Mouse (Mus musculus) MEL (cell line): ENCODE results near the gene Cemip. TPM values are rescaled to one million over a fixed set of nuclear protein-coding genes. Genes with fewer than 3 reads are reported as not detected.

Experiments used
- DNase-seq: peaks from one replicate; pipeline ENCODE4 v3.0.0; 2011; ENCODE audit warnings: low read depth, low spot score
- H3K27ac ChIP-seq: 2 replicates; pipeline ENCODE4 v1.5.1; 2012; ENCODE audit warnings: low read depth, mild to moderate bottlenecking, control low read depth, low read length, moderate library complexity; ENCODE audit not compliant: control insufficient read depth
- H3K27me3 ChIP-seq, 2 experiments: fragments of 150-350 bp in 1 of 2; sonication (generic) in 1 of 2; 2 replicates each; pipeline ENCODE4 v1.6.1; 2012; ENCODE audit warnings: low read length in 2 of 2, mild to moderate bottlenecking in 2 of 2, improper control_type of control experiment in 1 of 2, moderate library complexity in 1 of 2; ENCODE audit not compliant: insufficient read depth in 2 of 2, control insufficient read depth in 1 of 2
- H3K36me3 ChIP-seq, 2 experiments: 2 replicates each; pipeline ENCODE4 v1.6.1; 2012 to 2014; ENCODE audit warnings: low read length in 2 of 2, improper control_type of control experiment in 1 of 2, inconsistent platforms in 1 of 2, mild to moderate bottlenecking in 1 of 2; ENCODE audit not compliant: insufficient read depth in 2 of 2, control insufficient read depth in 1 of 2
- H3K4me1 ChIP-seq, 2 experiments: fragments of 150-350 bp in 1 of 2; sonication (generic) in 1 of 2; 2 replicates each; pipeline ENCODE4 v1.6.1; 2012; ENCODE audit warnings: low read length in 2 of 2, improper control_type of control experiment in 1 of 2, mild to moderate bottlenecking in 1 of 2; ENCODE audit not compliant: insufficient read depth in 2 of 2, control insufficient read depth in 1 of 2
- H3K4me3 ChIP-seq, 2 experiments: fragments of 150-350 bp in 1 of 2; sonication (generic) in 1 of 2; 2 replicates each; pipeline ENCODE4 v1.5.1; 2012; ENCODE audit warnings: low read depth in 2 of 2, low read length in 2 of 2, mild to moderate bottlenecking in 2 of 2, moderate library complexity in 2 of 2, control low read depth in 1 of 2, improper control_type of control experiment in 1 of 2; ENCODE audit not compliant: control insufficient read depth in 1 of 2, insufficient read depth in 1 of 2
- H3K79me2 ChIP-seq: 2 replicates; pipeline ENCODE4 v1.6.1; 2012; ENCODE audit warnings: mild to moderate bottlenecking, low read length, moderate library complexity; ENCODE audit not compliant: control insufficient read depth, poor library complexity, insufficient read depth
- H3K9ac ChIP-seq: 2 replicates; pipeline ENCODE4 v1.6.1; 2012; ENCODE audit warnings: low read depth, mild to moderate bottlenecking, control low read depth, low read length, moderate library complexity; ENCODE audit not compliant: control insufficient read depth, poor library complexity, severe bottlenecking
- H3K9me3 ChIP-seq: fragments of 150-350 bp; sonication (generic); replicated peaks from 2 replicates; pipeline ENCODE4 v1.6.1; 2012; ENCODE audit warnings: mild to moderate bottlenecking, low read length, improper control_type of control experiment, moderate library complexity; ENCODE audit not compliant: insufficient read depth
- CHD2 ChIP-seq: IDR thresholded peaks from 2 replicates; pipeline ENCODE4 v1.6.1; 2011; ENCODE audit warnings: low read length, improper control_type of control experiment
- E2F4 ChIP-seq: IDR thresholded peaks from 2 replicates; pipeline ENCODE4 v1.6.1; 2011; ENCODE audit warnings: low read depth, low read length, improper control_type of control experiment, borderline replicate concordance
- ELF1 ChIP-seq: IDR thresholded peaks from 2 replicates; pipeline ENCODE4 v1.6.1; 2014; ENCODE audit warnings: low read depth, mild to moderate bottlenecking, inconsistent platforms, low read length, improper control_type of control experiment, moderate library complexity
- EP300 ChIP-seq, 2 experiments: IDR thresholded peaks; 2 replicates each; pipeline ENCODE4 v1.6.1; 2011; ENCODE audit warnings: improper control_type of control experiment in 2 of 2, low read length in 2 of 2, low read depth in 1 of 2, mild to moderate bottlenecking in 1 of 2
- ETS1 ChIP-seq: IDR thresholded peaks from 2 replicates; pipeline ENCODE4 v1.6.1; 2012; ENCODE audit warnings: low read depth, mild to moderate bottlenecking, inconsistent platforms, low read length, improper control_type of control experiment, moderate library complexity
- GABPA ChIP-seq: IDR thresholded peaks from 2 replicates; pipeline ENCODE4 v1.6.1; 2012; ENCODE audit warnings: low read depth, mild to moderate bottlenecking, inconsistent platforms, low read length, improper control_type of control experiment, moderate library complexity
- HCFC1 ChIP-seq: IDR thresholded peaks from 2 replicates; pipeline ENCODE4 v1.6.1; 2012; ENCODE audit warnings: low read depth, mild to moderate bottlenecking, inconsistent platforms, low read length, improper control_type of control experiment, moderate library complexity
- JUND ChIP-seq: IDR thresholded peaks from 2 replicates; pipeline ENCODE4 v1.6.1; 2011; ENCODE audit warnings: low read depth, mild to moderate bottlenecking, improper control_type of control experiment, low read length
- KAT2A ChIP-seq: conservative IDR thresholded peaks from 2 replicates; pipeline ENCODE4 v1.6.1; 2012; ENCODE audit warnings: low read depth, low read length, improper control_type of control experiment, inconsistent platforms
- MAFK ChIP-seq: IDR thresholded peaks from 2 replicates; pipeline ENCODE4 v1.6.1; 2011; ENCODE audit warnings: low read depth, mild to moderate bottlenecking, low read length, improper control_type of control experiment, borderline replicate concordance
- MAX ChIP-seq: IDR thresholded peaks from 2 replicates; pipeline ENCODE4 v1.6.1; 2011; ENCODE audit warnings: low read length, improper control_type of control experiment
- MXI1 ChIP-seq: IDR thresholded peaks from 2 replicates; pipeline ENCODE4 v1.6.1; 2011; ENCODE audit warnings: mild to moderate bottlenecking, low read depth, low read length, improper control_type of control experiment
- MYB ChIP-seq: IDR thresholded peaks from 2 replicates; pipeline ENCODE4 v1.6.1; 2011; ENCODE audit warnings: mild to moderate bottlenecking, low read depth, low read length, improper control_type of control experiment
- NELFE ChIP-seq: IDR thresholded peaks from 2 replicates; pipeline ENCODE4 v1.6.1; 2011; ENCODE audit warnings: low read depth, low read length, improper control_type of control experiment
- NRF1 ChIP-seq: IDR thresholded peaks from 2 replicates; pipeline ENCODE4 v1.6.1; 2014; ENCODE audit warnings: low read depth, mild to moderate bottlenecking, inconsistent platforms, low read length, improper control_type of control experiment, moderate library complexity; ENCODE audit not compliant: poor library complexity, insufficient read depth, severe bottlenecking
- POLR2A ChIP-seq, 2 experiments: IDR thresholded peaks; 2 replicates each; pipeline ENCODE4 v1.6.1; 2011 to 2012; ENCODE audit warnings: low read length in 2 of 2, mild to moderate bottlenecking in 2 of 2, control low read depth in 1 of 2, improper control_type of control experiment in 1 of 2, low read depth in 1 of 2, moderate library complexity in 1 of 2; ENCODE audit not compliant: control insufficient read depth in 1 of 2, insufficient read depth in 1 of 2, poor library complexity in 1 of 2
- POLR2AphosphoS2 ChIP-seq: IDR thresholded peaks from 2 replicates; pipeline ENCODE4 v1.6.1; 2011; ENCODE audit warnings: low read length, improper control_type of control experiment
- RCOR1 ChIP-seq: IDR thresholded peaks from 2 replicates; pipeline ENCODE4 v1.6.1; 2012; ENCODE audit warnings: low read depth, mild to moderate bottlenecking, inconsistent platforms, low read length, improper control_type of control experiment
- SMC3 ChIP-seq: IDR thresholded peaks from 2 replicates; pipeline ENCODE4 v1.6.1; 2011; ENCODE audit warnings: low read depth, low read length, improper control_type of control experiment
- TBP ChIP-seq: IDR thresholded peaks from 2 replicates; pipeline ENCODE4 v1.8.0; 2011; ENCODE audit warnings: low read depth, low read length, improper control_type of control experiment
- TCF12 ChIP-seq: IDR thresholded peaks from 2 replicates; pipeline ENCODE4 v1.6.1; 2014; ENCODE audit warnings: low read depth, mild to moderate bottlenecking, inconsistent platforms, low read length, improper control_type of control experiment, moderate library complexity
- USF1 ChIP-seq: IDR thresholded peaks from 2 replicates; pipeline ENCODE4 v1.6.1; 2014; ENCODE audit warnings: low read depth, mild to moderate bottlenecking, inconsistent platforms, low read length, improper control_type of control experiment, moderate library complexity
- ZC3H11A ChIP-seq: IDR thresholded peaks from 2 replicates; pipeline ENCODE4 v1.6.1; 2012; ENCODE audit warnings: low read depth, mild to moderate bottlenecking, inconsistent platforms, low read length, improper control_type of control experiment
- ZNF384 ChIP-seq: IDR thresholded peaks from 2 replicates; pipeline ENCODE4 v1.6.1; 2012; ENCODE audit warnings: low read depth, mild to moderate bottlenecking, inconsistent platforms, low read length, improper control_type of control experiment
- polyA plus RNA-seq, 2 experiments: library from polyadenylated mRNA; stranded (reverse) in 1 of 2; unstranded in 1 of 2; fragments of >175 nt in 1 of 2; fragments of >200 nt in 1 of 2; gene quantifications; 2 replicates each; pipeline versions ENCODE4 v1.2.1 to v1.2.4; 2012; ENCODE audit warnings: low replicate concordance in 2 of 2, low read depth in 1 of 2; ENCODE audit not compliant: insufficient read length in 2 of 2, insufficient read depth in 1 of 2, missing spikeins in 1 of 2
- total RNA-seq: library from RNA; depleted of rRNA; stranded (reverse); fragments of 300-350 nt; gene quantifications from 2 replicates; pipeline ENCODE4 v1.2.3, GENCODE M21; 2012

Cemip gene
- total and polyA plus RNA-seq, 3 experiments = not detected

GRCm38 (mm10) chr7:83941701-83942101 lies 144.6 kb downstream of the Cemip start:
- no peaks in the 10 kb centered on the region for H3K27me3 ChIP-seq
- TF ChIP-seq RCOR1 (no peak), USF1 (no peak), E2F4 (no peak), ELF1 (no peak), POLR2A (IDR thresholded peaks at IDR 0.05; ENCODE audit: control insufficient read depth in 1 of 2, insufficient read depth in 1 of 2, low read depth in 1 of 2, low read length in 2 of 2, poor library complexity in 1 of 2) (no peak), ETS1 (no peak), SMC3 (no peak), CHD2 (no peak), EP300 (IDR thresholded peaks at IDR 0.05; ENCODE audit: low read depth in 1 of 2, low read length in 2 of 2) (no peak), ZNF384 (no peak), KAT2A (no peak), MAX (no peak), TCF12 (no peak)
- H3K9ac ChIP-seq = no peak overlapping the region
- H3K9me3 ChIP-seq = no peaks in the 10 kb centered on the region
- H3K4me1 ChIP-seq = no peaks in the 10 kb centered on the region
- no peak overlapping the region for H3K4me3 ChIP-seq
- H3K36me3 ChIP-seq = no peaks in the 10 kb centered on the region
- no peaks in the 10 kb centered on the region for H3K79me2 ChIP-seq
- H3K27ac ChIP-seq = no peak overlapping the region
- DNase-seq = no peak

GRCm38 (mm10) chr7:83940136-83940535 lies 146.2 kb downstream of the Cemip start:
- no peaks in the 10 kb centered on the region for H3K4me1 ChIP-seq
- DNase-seq = no peak
- no peak overlapping the region for H3K4me3 ChIP-seq
- no peaks in the 10 kb centered on the region for H3K9me3 ChIP-seq
- no peaks in the 10 kb centered on the region for H3K79me2 ChIP-seq
- no peak for TF ChIP-seq MYB
- TF ChIP-seq MAFK = no peak
- no peak for TF ChIP-seq MAX
- no peak for TF ChIP-seq GABPA
- no peak for TF ChIP-seq MXI1
- TF ChIP-seq TBP = no peak
- TF ChIP-seq POLR2AphosphoS2 = no peak
- TF ChIP-seq HCFC1 = no peak
- TF ChIP-seq ETS1 = no peak
- no peak for TF ChIP-seq ZC3H11A
- TF ChIP-seq JUND = no peak
- no peak for TF ChIP-seq NRF1
- no peak for TF ChIP-seq NELFE
- TF ChIP-seq, all 39 proteins: peak for 0
- no peak overlapping the region for H3K27ac ChIP-seq
- H3K9ac ChIP-seq = no peak overlapping the region
- H3K36me3 ChIP-seq = no peaks in the 10 kb centered on the region
- no peaks in the 10 kb centered on the region for H3K27me3 ChIP-seq
